Mouse (Mus musculus) forebrain, embryonic 16.5 days (tissue): ENCODE results near the gene Tnfaip1. TPM values are rescaled to one million over a fixed set of nuclear protein-coding genes. Genes with fewer than 3 reads are reported as not detected.
"Not testable (repeated sequence)": the region's sequence is repeated elsewhere in the genome, so short reads cannot be mapped to it uniquely, and the experiment has no call there.

ENCODE experiments used
- ATAC-seq: fragments of 200-750 bp; cut with Nextera tagmentation; 2 replicates; pipeline ENCODE4 v1.8.0; 2017; ENCODE audit warnings: mild to moderate bottlenecking, moderate library complexity
- H3K27ac ChIP-seq: fragments of 300-500 bp; sonication (generic); 2 replicates; pipeline ENCODE4 v1.5.1; 2014; ENCODE audit warnings: low read length, control low read depth
- H3K27me3 ChIP-seq: fragments of 300-500 bp; sonication (generic); replicated peaks from 2 replicates; pipeline ENCODE4 v1.6.1; 2014; ENCODE audit warnings: low read length; ENCODE audit not compliant: control insufficient read depth, insufficient read depth
- H3K36me3 ChIP-seq: fragments of 300-500 bp; sonication (generic); 2 replicates; pipeline ENCODE4 v1.6.1; 2014; ENCODE audit not compliant: control insufficient read depth, insufficient read depth
- H3K4me1 ChIP-seq: fragments of 300-500 bp; sonication (generic); replicated peaks from 2 replicates; pipeline ENCODE4 v1.6.1; 2014; ENCODE audit warnings: low read length; ENCODE audit not compliant: control insufficient read depth, insufficient read depth
- H3K4me2 ChIP-seq: fragments of 300-500 bp; sonication (generic); 2 replicates; pipeline ENCODE4 v1.6.1; 2014; ENCODE audit warnings: mild to moderate bottlenecking, low read length, control low read depth
- H3K4me3 ChIP-seq: fragments of 300-500 bp; sonication (generic); replicated peaks from 2 replicates; pipeline ENCODE4 v1.5.1; 2014; ENCODE audit warnings: mild to moderate bottlenecking, low read length, control low read depth
- H3K9ac ChIP-seq: fragments of 300-500 bp; sonication (generic); replicated peaks from 2 replicates; pipeline ENCODE4 v1.6.1; 2014; ENCODE audit warnings: low read depth, low read length, control low read depth
- H3K9me3 ChIP-seq: fragments of 300-500 bp; sonication (generic); 2 replicates; pipeline ENCODE4 v1.6.1; 2016; ENCODE audit warnings: low read length; ENCODE audit not compliant: control insufficient read depth
- WGBS: fragments of 180-500 bp; shearing (Covaris S2); extraction: QIAGEN DNeasy Blood & Tissue Kit; methylation state at CpG from one replicate; pipeline ENCODE4 v1.1.7; 2014; 5-methylcytosine and 5-hydroxymethylcytosine counted together
- polyA plus RNA-seq: library from polyadenylated mRNA; unstranded; fragments of >200 nt; fragmentation: Nextera tagmentation; extraction: Ambion mirVana; gene quantifications from 2 replicates; pipeline ENCODE4 v1.2.1, GENCODE M21; 2015

The Tnfaip1 gene
- 71.5 and 71.8 TPM in 2 replicates for polyA plus RNA-seq

- peaks cover 10% of the 10 kb centered on the region for H3K36me3 ChIP-seq
- H3K4me2 ChIP-seq: peak within 1 kb of the TSS; percentile 88
- peak within 1 kb of the TSS; percentile 69 for H3K4me3 ChIP-seq
- peak within 1 kb of the TSS; percentile 91 for H3K27ac ChIP-seq
- H3K9me3 ChIP-seq: no peaks in the 10 kb centered on the region
- H3K9ac ChIP-seq: peak within 1 kb of the TSS; percentile 80
- no peaks in the 10 kb centered on the region for H3K27me3 ChIP-seq
- H3K4me1 ChIP-seq: peaks cover 26% of the 10 kb centered on the region
- WGBS: 0% methylated on average over 52 of the region's 52 CpGs
- ATAC-seq: peak; percentile 99
These were observed at the start of gene Tnfaip1, which contains the start of gene Ift20 for GRCm38 (mm10) chr11:78536080-78536689. TSS of gene Tnfaip1 (minus strand) at chr11:78536332. TSS of gene Ift20 (plus strand) at chr11:78536361.

DNA sequence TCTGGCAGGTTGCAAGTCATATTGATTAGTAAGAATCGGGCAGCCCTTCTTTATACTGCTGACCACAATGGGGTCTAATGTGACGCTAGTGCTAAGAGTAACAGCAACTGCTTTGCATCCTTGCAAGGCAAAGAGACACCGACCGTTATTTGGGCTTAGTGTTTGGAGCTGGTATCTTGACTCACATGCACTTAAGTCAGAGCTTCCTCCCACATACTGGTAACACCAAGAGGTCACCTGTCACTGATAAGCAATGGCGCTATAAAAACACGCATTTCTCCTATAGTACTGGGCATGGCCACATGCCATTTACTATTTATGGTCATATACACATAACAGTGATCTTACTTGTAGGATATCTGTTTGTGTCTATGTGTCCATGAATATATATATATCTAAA is 46.7 kb upstream of the Tnfaip1 start:
- no peak overlapping the region for H3K4me2 ChIP-seq
- 90% methylated on average over 6 of the region's 6 CpGs for WGBS
- no peak overlapping the region for H3K4me3 ChIP-seq
- H3K4me1 ChIP-seq: no peaks in the 10 kb centered on the region
- H3K36me3 ChIP-seq: peaks cover 21% of the 10 kb centered on the region
- H3K9me3 ChIP-seq: no peaks in the 10 kb centered on the region
- H3K27ac ChIP-seq: no peak overlapping the region
- H3K9ac ChIP-seq: no peak overlapping the region
- no peaks in the 10 kb centered on the region for H3K27me3 ChIP-seq
- no peak for ATAC-seq

- H3K36me3 ChIP-seq: peaks cover 8% of the 10 kb centered on the region
These were observed 38.8 kb upstream of the Tnfaip1 start for GRCm38 (mm10) chr11:78574975-78575374.

DNA sequence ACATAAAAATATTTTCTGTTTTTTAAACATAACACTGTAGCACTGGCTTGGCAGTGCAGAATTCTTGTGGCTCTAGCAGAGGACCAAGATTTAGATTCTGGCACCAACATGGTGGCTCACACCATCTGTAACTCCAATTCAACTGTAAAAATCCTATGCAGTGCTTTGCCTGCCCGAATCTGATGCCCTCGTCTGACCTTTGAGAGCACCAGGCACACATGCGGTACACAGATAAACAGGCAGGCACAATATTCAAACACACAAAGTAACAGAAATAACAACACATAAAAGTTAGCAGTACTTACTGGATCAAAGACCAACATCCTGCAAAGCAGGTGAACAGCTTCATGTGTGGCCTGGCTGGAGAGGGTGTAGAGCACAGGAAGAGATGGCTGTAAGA is 38.4 kb upstream of the Tnfaip1 start:
- Histone ChIP-seq H3K4me3 (no peak overlapping the region), H3K27me3 (no peaks in the 10 kb centered on the region), H3K9ac (no peak overlapping the region), H3K4me2 (no peak overlapping the region), H3K27ac (no peak overlapping the region), H3K4me1 (no peaks in the 10 kb centered on the region), H3K9me3 (no peaks in the 10 kb centered on the region), H3K36me3 (peaks cover 8% of the 10 kb centered on the region)
- 96% methylated on average over 3 of the region's 3 CpGs for WGBS
- ATAC-seq: no peak

More at GRCm38 (mm10) chr11:78574975-78575374, 38.8 kb upstream of the Tnfaip1 start:
- 84% methylated on average over 2 of the region's 2 CpGs for WGBS
- Histone ChIP-seq H3K27me3 (no peaks in the 10 kb centered on the region), H3K9ac (no peak overlapping the region), H3K4me2 (no peak overlapping the region), H3K27ac (no peak overlapping the region), H3K4me1 (no peaks in the 10 kb centered on the region), H3K4me3 (no peak overlapping the region), H3K9me3 (no peaks in the 10 kb centered on the region)
- no peak for ATAC-seq

GRCm38 (mm10) chr11:78574031-78574430 is 37.9 kb upstream of the Tnfaip1 start:
- H3K36me3 ChIP-seq, H3K4me2 ChIP-seq, H3K4me1 ChIP-seq, H3K4me3 ChIP-seq, H3K9ac ChIP-seq, H3K9me3 ChIP-seq, H3K27ac ChIP-seq, H3K27me3 ChIP-seq, ATAC-seq: not testable (repeated sequence)
- WGBS: 91% methylated on average over 3 of the region's 4 CpGs

DNA sequence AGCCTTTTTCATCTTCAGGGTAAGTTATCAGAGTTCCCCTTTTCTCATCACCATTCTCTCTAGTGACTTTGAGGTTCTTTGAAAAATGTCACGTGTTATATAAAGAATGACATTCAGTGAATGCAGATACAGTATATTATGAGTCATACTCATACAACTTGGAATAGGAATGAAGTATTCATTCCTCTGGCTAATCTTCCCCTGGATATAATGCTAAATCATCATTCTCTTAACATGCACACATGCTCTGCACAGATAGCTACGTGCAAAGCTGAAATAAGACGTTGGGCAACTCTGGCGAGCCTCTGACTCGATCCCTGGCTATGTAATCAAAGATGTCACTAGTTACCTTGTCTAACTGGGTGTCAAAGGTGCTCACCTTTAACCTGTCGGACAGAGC is 35.7 kb upstream of the Tnfaip1 start:
- Histone ChIP-seq H3K4me1 (no peaks in the 10 kb centered on the region), H3K9me3 (no peaks in the 10 kb centered on the region), H3K4me3 (no peak overlapping the region), H3K9ac (no peak overlapping the region), H3K27ac (no peak overlapping the region), H3K36me3 (peaks cover 11% of the 10 kb centered on the region), H3K4me2 (no peak overlapping the region), H3K27me3 (no peaks in the 10 kb centered on the region)
- WGBS: 93% methylated on average over 6 of the region's 6 CpGs
- no peak for ATAC-seq

DNA sequence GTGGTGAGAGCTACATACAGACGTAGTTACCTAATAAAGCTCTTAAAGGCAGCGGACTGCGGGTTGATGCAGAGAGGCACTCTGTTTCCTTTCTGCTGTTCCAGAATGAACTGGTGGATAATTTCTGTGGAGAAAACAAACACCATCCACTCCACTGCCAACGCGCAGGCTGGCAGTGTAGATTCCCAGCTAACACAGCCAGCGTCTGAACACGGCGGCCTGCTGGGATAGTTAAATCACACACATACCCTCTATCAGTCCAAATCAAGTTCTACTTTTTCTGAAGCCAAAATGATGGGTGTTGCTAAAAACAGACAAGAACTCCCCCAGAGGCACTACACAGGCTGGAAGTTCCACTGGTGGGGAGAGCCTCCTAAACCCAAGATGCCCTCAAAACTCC is 35.3 kb upstream of the Tnfaip1 start:
- no peak overlapping the region for H3K4me2 ChIP-seq
- ATAC-seq: no peak
- no peak overlapping the region for H3K27ac ChIP-seq
- no peak overlapping the region for H3K9ac ChIP-seq
- H3K4me3 ChIP-seq: no peak overlapping the region
- H3K36me3 ChIP-seq: peaks cover 11% of the 10 kb centered on the region
- H3K9me3 ChIP-seq: no peaks in the 10 kb centered on the region
- no peaks in the 10 kb centered on the region for H3K4me1 ChIP-seq
- H3K27me3 ChIP-seq: no peaks in the 10 kb centered on the region
- 92% methylated on average over 8 of the region's 8 CpGs for WGBS

- Histone ChIP-seq H3K4me1 (no peaks in the 10 kb centered on the region), H3K36me3 (peaks cover 11% of the 10 kb centered on the region), H3K4me2 (no peak overlapping the region), H3K9me3 (no peaks in the 10 kb centered on the region), H3K9ac (no peak overlapping the region), H3K4me3 (no peak overlapping the region), H3K27me3 (no peaks in the 10 kb centered on the region), H3K27ac (no peak overlapping the region)
- no peak for ATAC-seq
- 79% methylated on average over 3 of the region's 3 CpGs for WGBS
These were observed 33.7 kb upstream of the Tnfaip1 start for GRCm38 (mm10) chr11:78569806-78570205.

- Histone ChIP-seq H3K9ac (no peak overlapping the region), H3K27me3 (no peaks in the 10 kb centered on the region), H3K36me3 (peaks cover 8% of the 10 kb centered on the region), H3K27ac (no peak overlapping the region), H3K4me2 (no peak overlapping the region), H3K4me1 (no peaks in the 10 kb centered on the region), H3K4me3 (no peak overlapping the region), H3K9me3 (no peaks in the 10 kb centered on the region)
- ATAC-seq: no peak
- 83% methylated on average over 10 of the region's 10 CpGs for WGBS
These were observed 32.7 kb upstream of the Tnfaip1 start for GRCm38 (mm10) chr11:78568827-78569226.

- Histone ChIP-seq H3K27me3 (no peaks in the 10 kb centered on the region), H3K27ac (no peak overlapping the region), H3K9me3 (no peaks in the 10 kb centered on the region), H3K4me3 (no peak overlapping the region), H3K4me1 (no peaks in the 10 kb centered on the region), H3K4me2 (no peak overlapping the region), H3K9ac (no peak overlapping the region), H3K36me3 (peaks cover 8% of the 10 kb centered on the region)
- 92% methylated on average over 6 of the region's 6 CpGs for WGBS
- no peak for ATAC-seq
These were observed 31.5 kb upstream of the Tnfaip1 start for GRCm38 (mm10) chr11:78567614-78568013.
